Mouse (Mus musculus): Measurements from ENCODE around the gene Cd163l1. TPM values are rescaled to one million over a fixed set of nuclear protein-coding genes. Genes with fewer than 3 reads are reported as not detected.

Cd163l1 gene
- not detected in 2 replicates for polyA plus RNA-seq (2016; fragmentation: Nextera tagmentation; extraction: Ambion mirVana)

DNA sequence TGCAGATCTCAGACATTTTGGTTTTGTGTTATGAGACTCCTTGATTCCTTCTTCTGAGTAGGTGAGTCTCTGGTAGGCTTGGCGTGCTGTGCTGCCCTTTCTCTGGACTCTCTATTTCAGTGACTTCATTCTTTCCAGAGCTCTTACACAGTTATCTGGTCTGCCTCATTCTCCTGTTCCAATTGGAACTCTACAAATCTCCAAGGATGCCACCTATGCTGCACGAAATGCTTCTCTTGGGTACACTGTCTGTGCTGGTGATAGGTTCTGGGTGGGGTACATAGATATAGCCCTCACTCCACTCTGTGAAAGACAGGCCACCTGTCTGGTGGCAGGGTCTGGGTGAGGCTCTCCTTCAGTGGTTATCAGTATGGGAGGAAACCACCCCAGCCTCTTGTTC, at the start of gene Cd163l1:
Gene Cd163l1, plus strand, starts transcription at position 301 of the 400 bp plus-strand sequence.
- no peak within 1 kb of the TSS for H3K27ac ChIP-seq
- H3K4me1 ChIP-seq, result no peaks in the 10 kb centered on the region
- no peaks in the 10 kb centered on the region for H3K27me3 ChIP-seq
- H3K4me2 ChIP-seq (replicated peaks), result no peak within 1 kb of the TSS
- no peaks in the 10 kb centered on the region for H3K36me3 ChIP-seq
- no peak within 1 kb of the TSS for H3K4me3 ChIP-seq
- no peak for ATAC-seq (ENCODE audit: insufficient number of reproducible peaks, insufficient read depth, low FRiP score, low TSS enrichment)
- whole genome bisulfite sequencing, result 86% methylated on average over 2 of the region's 2 CpGs
- H3K9ac ChIP-seq, result no peak within 1 kb of the TSS
- H3K9me3 ChIP-seq, result no peaks in the 10 kb centered on the region

DNA sequence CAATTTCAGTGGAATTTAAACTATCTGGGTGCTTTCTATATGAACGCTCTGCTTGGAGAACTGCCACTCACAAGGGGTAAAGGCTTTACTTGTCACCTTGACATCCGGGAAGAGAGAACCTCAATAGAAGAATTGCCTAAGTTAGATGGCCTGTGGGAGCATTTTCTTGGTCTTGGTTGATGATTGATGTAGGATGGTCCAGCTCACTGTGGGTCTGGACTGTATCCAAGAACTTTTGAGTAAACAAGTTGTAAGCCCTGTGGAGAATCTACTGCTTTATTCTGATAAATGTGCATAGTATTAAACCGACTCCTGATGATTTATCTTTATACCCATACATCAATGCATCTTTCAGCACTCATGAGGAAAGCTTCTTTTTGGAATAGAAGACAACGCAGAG, 48.7 kb upstream of the Cd163l1 start:
- no peaks in the 10 kb centered on the region for H3K36me3 ChIP-seq
- WGBS, result 70% methylated on average over 4 of the region's 4 CpGs
- no peak for ATAC-seq (ENCODE audit: insufficient number of reproducible peaks, insufficient read depth, low FRiP score, low TSS enrichment)
- no peak overlapping the region for H3K27ac ChIP-seq
- H3K27me3 ChIP-seq, result no peaks in the 10 kb centered on the region
- H3K4me2 ChIP-seq (replicated peaks), result no peak overlapping the region
- H3K4me3 ChIP-seq, result no peak overlapping the region
- no peaks in the 10 kb centered on the region for H3K9me3 ChIP-seq
- H3K9ac ChIP-seq, result no peak overlapping the region
- no peaks in the 10 kb centered on the region for H3K4me1 ChIP-seq

DNA sequence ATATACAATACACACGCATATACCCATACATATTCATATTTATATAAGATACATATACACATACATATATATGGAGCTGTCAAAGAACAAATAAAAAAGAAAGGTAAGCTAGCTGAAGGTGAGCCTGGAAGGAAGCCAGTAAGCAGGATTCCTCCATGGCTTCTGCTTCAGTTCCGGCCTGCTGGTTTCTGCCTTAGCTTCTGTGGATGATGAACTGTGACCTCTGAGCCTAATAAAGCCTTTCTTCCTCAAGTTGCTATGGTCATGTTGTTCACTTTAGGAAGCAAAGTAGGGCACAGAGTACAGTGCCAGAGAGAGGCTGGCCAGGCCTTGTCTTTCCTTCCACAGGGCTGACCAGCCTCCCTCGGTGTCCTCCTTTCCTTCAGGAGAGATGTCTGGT, 47.2 kb upstream of the Cd163l1 start:
- Histone ChIP-seq H3K27me3 (no peaks in the 10 kb centered on the region), H3K9me3 (no peaks in the 10 kb centered on the region), H3K4me3 (no peak overlapping the region), H3K27ac (no peak overlapping the region), H3K4me2 (replicated peaks) (no peak overlapping the region), H3K4me1 (no peaks in the 10 kb centered on the region), H3K36me3 (no peaks in the 10 kb centered on the region), H3K9ac (no peak overlapping the region)
- no peak for ATAC-seq (ENCODE audit: insufficient number of reproducible peaks, insufficient read depth, low FRiP score, low TSS enrichment)
- 91% methylated on average over 3 of the region's 3 CpGs for WGBS

DNA sequence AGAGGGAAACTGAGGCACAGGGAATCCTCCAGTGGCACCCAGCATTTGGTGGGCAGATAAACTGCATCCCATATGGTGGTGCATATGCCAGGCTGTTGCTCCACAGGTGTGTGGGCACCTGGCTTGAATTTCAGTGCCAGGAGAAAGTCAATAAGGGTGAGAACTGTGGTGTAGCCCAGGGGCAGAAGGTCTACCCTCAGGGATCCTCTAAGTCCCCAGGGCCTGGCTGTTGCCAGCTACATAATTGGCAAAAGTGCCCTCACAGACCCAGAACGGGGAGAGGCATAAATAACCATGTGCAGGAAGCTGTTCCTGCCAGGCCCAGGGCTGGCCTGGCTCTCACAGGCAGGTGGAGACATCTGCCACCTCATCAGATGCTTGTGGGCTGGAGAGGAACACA, 45.1 kb upstream of the Cd163l1 start, which contains the start of gene Olfr523:
Gene Olfr523, plus strand, starts transcription at position 282 of the 400 bp plus-strand sequence.
- no peaks in the 10 kb centered on the region for H3K9me3 ChIP-seq
- no peak for ATAC-seq (ENCODE audit: insufficient number of reproducible peaks, insufficient read depth, low FRiP score, low TSS enrichment)
- no peaks in the 10 kb centered on the region for H3K4me1 ChIP-seq
- H3K9ac ChIP-seq, result no peak within 1 kb of the TSS
- 55% methylated on average over 1 of the region's 1 CpGs for WGBS
- no peak within 1 kb of the TSS for H3K4me3 ChIP-seq
- no peaks in the 10 kb centered on the region for H3K36me3 ChIP-seq
- no peak within 1 kb of the TSS for H3K4me2 ChIP-seq (replicated peaks)
- no peak within 1 kb of the TSS for H3K27ac ChIP-seq
- no peaks in the 10 kb centered on the region for H3K27me3 ChIP-seq

DNA sequence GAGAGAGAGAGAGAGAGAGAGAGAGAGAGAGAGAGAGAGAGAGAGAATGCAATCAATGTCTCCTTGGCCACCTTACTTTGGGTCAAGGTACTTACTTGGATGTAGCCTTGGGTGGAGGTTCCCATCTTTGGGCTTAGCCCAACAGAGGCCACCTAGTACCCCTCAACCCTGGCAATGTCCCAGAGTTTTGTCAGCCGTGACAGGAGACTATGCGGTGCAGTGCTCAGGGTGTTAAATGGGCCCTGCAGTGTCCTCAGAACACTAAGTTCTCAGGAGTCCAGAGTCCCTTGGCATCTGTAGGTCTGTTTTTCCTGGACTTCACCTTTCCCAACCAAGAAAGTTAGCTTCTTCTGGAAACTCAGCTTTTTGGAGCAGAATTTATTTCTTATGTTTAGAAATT, 38.9 kb upstream of the Cd163l1 start:
- 92% methylated on average over 2 of the region's 2 CpGs for WGBS
- no peak for ATAC-seq (ENCODE audit: insufficient number of reproducible peaks, insufficient read depth, low FRiP score, low TSS enrichment)
- H3K27me3 ChIP-seq, result no peaks in the 10 kb centered on the region

DNA sequence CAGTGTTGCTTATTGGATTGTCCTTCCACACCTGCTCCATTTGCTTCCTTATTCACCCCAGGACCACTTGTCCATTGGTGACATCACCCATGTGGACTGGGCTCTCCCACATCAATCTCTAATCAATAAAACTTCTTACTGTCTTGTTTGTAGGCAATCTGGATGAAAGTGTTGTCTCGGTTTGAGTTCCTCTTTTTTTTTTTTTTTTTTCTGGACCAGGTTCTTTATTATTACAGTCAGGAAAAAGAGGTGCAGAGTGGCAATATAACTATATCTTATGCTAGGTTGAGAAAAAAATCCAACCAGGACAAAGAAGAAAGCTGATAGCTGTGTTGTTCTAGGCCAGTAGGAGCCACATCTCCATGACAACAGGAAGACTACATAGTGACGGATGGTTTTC, 37.4 kb upstream of the Cd163l1 start:
- no peaks in the 10 kb centered on the region for H3K4me1 ChIP-seq
- no peak overlapping the region for H3K4me2 ChIP-seq (replicated peaks)
- no peak overlapping the region for H3K4me3 ChIP-seq
- no peak overlapping the region for H3K27ac ChIP-seq
- no peaks in the 10 kb centered on the region for H3K9me3 ChIP-seq
- WGBS, result 83% methylated on average over 2 of the region's 2 CpGs
- no peaks in the 10 kb centered on the region for H3K27me3 ChIP-seq
- no peak for ATAC-seq (ENCODE audit: insufficient number of reproducible peaks, insufficient read depth, low FRiP score, low TSS enrichment)
- H3K9ac ChIP-seq, result no peak overlapping the region
- H3K36me3 ChIP-seq, result no peaks in the 10 kb centered on the region

More for the DNA sequence above, 38.9 kb upstream of the Cd163l1 start:
- H3K9me3 ChIP-seq, result no peaks in the 10 kb centered on the region
- H3K27ac ChIP-seq, result no peak overlapping the region
- H3K4me3 ChIP-seq, result no peak overlapping the region
- H3K9ac ChIP-seq, result no peak overlapping the region
- H3K4me1 ChIP-seq, result no peaks in the 10 kb centered on the region
- no peaks in the 10 kb centered on the region for H3K36me3 ChIP-seq
- H3K4me2 ChIP-seq (replicated peaks), result no peak overlapping the region

DNA sequence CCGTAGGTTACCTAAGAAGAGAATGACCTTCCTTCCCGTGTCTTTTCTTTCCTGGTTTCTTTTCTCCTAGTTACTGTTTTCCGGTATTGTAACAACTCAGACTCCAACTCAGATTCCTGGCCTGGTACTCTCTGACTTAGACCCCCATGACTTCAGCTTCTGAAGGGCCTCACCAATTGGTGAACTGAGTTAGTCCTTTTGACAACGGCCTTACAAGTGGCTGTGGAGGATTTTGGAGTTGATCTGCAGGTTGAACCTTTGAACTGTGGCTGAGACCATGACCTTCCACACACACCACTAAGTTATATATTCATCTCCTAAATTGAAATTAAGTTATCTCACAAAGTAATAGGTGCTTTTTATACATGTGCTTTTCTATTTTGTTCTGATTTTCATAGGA, 33.9 kb upstream of the Cd163l1 start:
- no peak overlapping the region for H3K27ac ChIP-seq
- H3K4me2 ChIP-seq (replicated peaks), result no peak overlapping the region
- no peak for ATAC-seq (ENCODE audit: insufficient number of reproducible peaks, insufficient read depth, low FRiP score, low TSS enrichment)
- no peak overlapping the region for H3K9ac ChIP-seq
- H3K36me3 ChIP-seq, result no peaks in the 10 kb centered on the region
- no peaks in the 10 kb centered on the region for H3K4me1 ChIP-seq
- H3K4me3 ChIP-seq, result no peak overlapping the region
- H3K27me3 ChIP-seq, result no peaks in the 10 kb centered on the region
- no peaks in the 10 kb centered on the region for H3K9me3 ChIP-seq
- 84% methylated on average over 4 of the region's 4 CpGs for WGBS

DNA sequence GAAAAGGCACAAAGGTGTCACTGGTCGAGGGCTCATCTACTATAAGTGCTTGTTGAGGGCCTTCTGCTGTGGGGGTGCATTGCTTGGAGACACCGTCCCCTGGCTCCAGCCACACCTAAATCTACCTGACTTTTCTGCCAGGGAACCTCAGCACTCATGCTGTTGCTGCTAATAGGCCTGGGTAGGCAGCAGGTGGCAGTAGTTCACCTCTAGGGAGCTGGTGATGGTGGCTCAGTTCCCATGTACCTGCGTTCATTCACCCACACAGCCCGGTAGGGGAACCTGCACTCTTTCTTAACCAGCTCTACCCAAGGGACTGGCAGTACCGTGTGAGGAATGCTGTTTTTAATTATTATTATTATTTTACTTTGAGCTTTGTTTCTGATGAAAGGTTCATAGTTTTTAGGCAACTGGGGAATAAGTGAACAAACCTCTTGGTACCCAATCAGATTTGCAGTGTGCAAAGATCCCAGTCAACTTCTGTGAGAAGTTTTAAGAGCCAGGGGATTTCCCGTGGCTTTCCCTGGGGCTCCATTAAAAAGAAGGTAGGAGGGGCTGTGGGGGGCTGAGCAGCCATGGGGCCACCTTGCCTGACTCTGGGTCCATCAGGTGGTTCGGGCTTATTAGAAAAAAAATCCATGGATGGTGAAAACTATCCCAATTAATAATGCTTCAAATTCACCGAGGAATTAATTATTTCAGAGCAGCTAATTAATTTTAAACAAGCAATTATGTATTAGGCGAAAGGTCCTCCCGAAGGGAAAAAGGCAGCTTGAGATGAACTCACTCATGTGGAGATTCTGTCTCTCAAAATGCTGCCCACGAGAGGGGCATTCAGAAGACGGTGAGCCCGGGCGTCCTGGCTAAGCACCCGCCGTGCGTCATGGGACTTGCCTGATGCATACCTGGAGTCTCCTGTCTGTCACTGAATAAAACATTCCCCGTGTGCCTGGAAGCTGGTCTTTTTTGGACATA, 31.1 kb upstream of the Cd163l1 start:
- Histone ChIP-seq H3K9ac (no peak overlapping the region), H3K4me2 (replicated peaks) (no peak overlapping the region), H3K27me3 (no peaks in the 10 kb centered on the region), H3K4me1 (no peaks in the 10 kb centered on the region), H3K36me3 (no peaks in the 10 kb centered on the region), H3K9me3 (no peaks in the 10 kb centered on the region; the same call in 1 of the 2 replicates), H3K27ac (no peak overlapping the region), H3K4me3 (no peak overlapping the region)
- 61% methylated on average over 18 of the region's 18 CpGs for WGBS
- no peak for ATAC-seq (ENCODE audit: insufficient number of reproducible peaks, insufficient read depth, low FRiP score, low TSS enrichment)

DNA sequence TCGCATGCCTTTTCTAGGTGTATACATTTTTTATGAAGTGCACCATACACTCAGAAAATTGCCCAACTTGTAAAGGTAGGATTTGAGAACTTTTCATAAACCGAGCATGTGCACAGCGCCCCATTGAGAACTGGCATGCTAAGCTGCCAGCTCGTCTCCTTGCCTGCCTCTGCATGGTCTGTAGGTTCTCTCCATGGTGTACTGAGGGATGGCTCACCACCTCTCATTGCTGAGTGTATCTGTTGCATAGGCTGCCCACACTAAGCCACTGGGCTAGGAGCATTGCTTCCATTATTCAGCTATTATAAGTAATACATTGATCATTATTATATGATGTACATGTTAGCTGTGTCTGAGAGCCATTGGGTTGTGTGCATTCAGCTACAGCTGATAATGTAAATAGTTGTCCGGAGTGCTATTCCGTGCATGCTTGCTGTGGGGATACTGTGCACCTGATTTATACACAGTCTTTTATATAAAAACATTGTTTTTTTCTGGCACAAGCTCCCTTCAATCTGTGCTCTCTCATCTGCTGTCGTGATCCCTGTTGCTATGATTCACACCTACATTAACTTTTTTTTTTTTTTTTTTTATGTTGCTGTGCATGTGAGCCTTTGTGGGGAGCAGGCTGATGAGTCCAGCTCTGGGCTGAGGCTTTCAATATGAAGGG, 30.2 kb upstream of the Cd163l1 start:
- ATAC-seq (ENCODE audit: insufficient number of reproducible peaks, insufficient read depth, low FRiP score, low TSS enrichment), result no peak

DNA sequence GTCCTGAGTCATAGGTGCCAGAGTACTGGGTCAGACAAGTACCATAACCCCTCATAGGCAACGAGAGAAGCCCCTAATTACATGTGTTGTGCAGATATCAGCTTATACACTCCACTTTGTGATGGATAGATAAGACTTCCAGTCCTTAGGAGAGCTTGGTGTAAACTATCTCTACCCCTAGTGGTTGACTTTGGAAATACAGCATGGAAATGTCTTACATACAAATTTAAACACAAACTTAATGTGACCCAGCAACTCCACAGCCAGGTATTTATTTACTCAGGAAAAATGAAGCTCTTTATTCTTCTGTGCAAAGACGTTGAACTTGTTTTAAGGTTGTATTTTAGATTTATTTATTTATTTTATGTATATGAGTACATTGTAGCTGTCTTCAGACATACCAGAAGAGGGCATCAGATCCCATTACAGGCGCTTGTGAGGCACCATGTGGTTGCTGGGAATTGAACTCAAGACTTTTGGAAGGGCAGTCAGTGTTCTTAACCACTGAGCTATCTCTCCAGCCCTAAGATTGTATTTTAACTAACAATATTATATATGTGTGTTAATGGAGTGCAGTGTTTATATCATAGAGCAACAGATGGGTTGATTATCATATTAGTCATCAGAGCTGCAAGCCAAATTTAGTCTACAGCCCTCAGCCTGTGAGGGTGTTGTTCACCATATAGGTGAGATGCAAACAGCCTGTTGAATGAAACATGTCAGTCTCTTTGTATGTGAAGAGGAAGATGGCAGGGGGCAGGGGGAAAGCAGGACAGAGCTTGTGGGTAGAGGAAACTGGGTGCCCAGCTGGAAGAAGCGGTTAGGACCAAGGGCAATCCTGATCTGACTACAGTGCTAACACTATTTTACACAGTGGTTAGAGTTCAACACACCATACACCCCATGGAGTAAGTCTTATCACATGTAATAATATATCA, 29.4 kb upstream of the Cd163l1 start:
- no peaks in the 10 kb centered on the region; the same call in 1 of the 2 replicates for H3K9me3 ChIP-seq
- H3K4me1 ChIP-seq, result no peaks in the 10 kb centered on the region
- H3K4me3 ChIP-seq, result no peak overlapping the region
- no peaks in the 10 kb centered on the region for H3K27me3 ChIP-seq
- H3K9ac ChIP-seq, result no peak overlapping the region
- ATAC-seq (ENCODE audit: insufficient number of reproducible peaks, insufficient read depth, low FRiP score, low TSS enrichment), result no peak
- no peak overlapping the region for H3K4me2 ChIP-seq (replicated peaks)
- H3K27ac ChIP-seq, result no peak overlapping the region
- no peaks in the 10 kb centered on the region for H3K36me3 ChIP-seq
- 66% methylated on average over 4 of the region's 4 CpGs for WGBS

More for the DNA sequence above, 30.2 kb upstream of the Cd163l1 start:
- no peaks in the 10 kb centered on the region; the same call in 1 of the 2 replicates for H3K9me3 ChIP-seq
- H3K9ac ChIP-seq, result no peak overlapping the region
- WGBS, result 78% methylated on average over 7 of the region's 7 CpGs
- H3K4me2 ChIP-seq (replicated peaks), result no peak overlapping the region
- H3K36me3 ChIP-seq, result no peaks in the 10 kb centered on the region
- no peak overlapping the region for H3K4me3 ChIP-seq
- no peaks in the 10 kb centered on the region for H3K4me1 ChIP-seq
- H3K27ac ChIP-seq, result no peak overlapping the region
- H3K27me3 ChIP-seq, result no peaks in the 10 kb centered on the region

DNA sequence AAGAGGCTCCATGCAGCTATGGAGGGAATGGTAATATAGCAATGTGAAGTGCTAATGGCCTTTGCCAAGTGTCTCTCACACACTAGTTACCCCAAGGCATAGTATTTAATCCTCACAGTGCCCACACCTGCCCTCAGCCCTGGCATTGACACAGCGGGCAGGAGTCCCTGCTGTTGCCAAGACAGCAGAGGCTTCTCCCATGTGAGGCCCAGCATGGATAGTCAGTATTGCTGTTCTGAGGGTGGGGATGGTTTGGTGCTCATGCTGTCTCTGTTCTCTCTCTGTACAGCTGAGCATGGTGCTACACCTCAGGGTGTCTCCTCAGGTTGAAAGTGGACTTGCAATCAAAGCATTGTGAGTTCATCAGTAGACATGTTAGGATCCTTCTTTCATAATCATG, 27.6 kb upstream of the Cd163l1 start:
- no peak for ATAC-seq (ENCODE audit: insufficient number of reproducible peaks, insufficient read depth, low FRiP score, low TSS enrichment)
- no peak overlapping the region for H3K27ac ChIP-seq
- no peak overlapping the region for H3K9ac ChIP-seq
- 95% methylated on average over 1 of the region's 1 CpGs for WGBS
- no peak overlapping the region for H3K4me3 ChIP-seq
- H3K27me3 ChIP-seq, result no peaks in the 10 kb centered on the region
- H3K9me3 ChIP-seq, result no peaks in the 10 kb centered on the region; the same call in 1 of the 2 replicates
- H3K4me1 ChIP-seq, result no peaks in the 10 kb centered on the region
- H3K4me2 ChIP-seq (replicated peaks), result no peak overlapping the region
- H3K36me3 ChIP-seq, result no peaks in the 10 kb centered on the region
